In the genomic region with DNA sequence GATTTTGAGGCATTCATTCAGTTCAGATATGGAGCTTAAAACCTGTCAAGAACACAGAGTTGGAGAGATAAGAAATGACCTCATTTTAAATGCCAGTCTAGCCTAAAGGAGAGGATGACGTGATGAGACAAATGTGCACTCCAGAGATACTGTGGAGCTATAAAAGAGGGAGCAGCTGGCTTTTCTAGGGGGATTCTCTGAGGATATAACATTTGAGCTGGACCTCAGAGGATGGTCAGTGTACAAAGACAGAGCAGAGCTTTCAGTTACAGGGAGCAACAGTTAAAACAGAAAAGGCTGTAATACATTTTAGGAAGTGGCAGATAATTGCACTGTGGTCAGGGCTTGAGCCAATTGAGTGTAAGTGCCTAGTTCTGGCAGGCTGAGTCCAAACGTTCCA, we compare ENCODE assay signal across 11 mouse cellular contexts. TPM values are rescaled to one million over a fixed set of nuclear protein-coding genes. Genes with fewer than 3 reads are reported as not detected.
DNase-seq lines count a peak whose midpoint lies in the region; ATAC-seq lines count a peak whose summit lies in the region.
"Had no signal": no experiment of that assay in that cellular context is flagged by ENCODE, and none has a peak within 500 bp of the region (broad histone marks: within the 10 kb centered on the region; RNA-seq: fewer than 3 reads in every experiment).

No protein-coding gene starts in this region.

- peak; percentile 55 for ATAC-seq in heart, embryonic 16.5 days (replicated peaks; ENCODE audit: extremely low read depth, insufficient read depth, low FRiP score)
- ATAC-seq in megakaryocyte progenitor cell, adult 5-6 weeks (replicated peaks; ENCODE audit: poor library complexity): peak; percentile 75
- no peak for ATAC-seq in forebrain, embryonic 13.5 days

- H3K36me3 ChIP-seq in heart, embryonic 16.5 days (ENCODE audit: control insufficient read depth, insufficient read depth): no peaks in the 10 kb centered on the region
- H3K36me3 ChIP-seq in forebrain, embryonic 13.5 days (ENCODE audit: poor library complexity, severe bottlenecking): no peaks in the 10 kb centered on the region; the same call in 1 of the 2 replicates
- H3K36me3 ChIP-seq: hindbrain, embryonic 12.5 days had no signal

- no peaks in the 10 kb centered on the region for H3K9me3 ChIP-seq in heart, embryonic 16.5 days (replicated peaks; ENCODE audit: control insufficient read depth, low read length)
- H3K9me3 ChIP-seq in forebrain, embryonic 13.5 days (replicated peaks): no peaks in the 10 kb centered on the region; the same call in 1 of the 2 replicates
- H3K9me3 ChIP-seq: hindbrain, embryonic 12.5 days had no signal

- H3K4me2 ChIP-seq in heart, embryonic 16.5 days (ENCODE audit: low read depth, low read length): peak overlapping the region; percentile 36; the same call in 1 of the 2 replicates
- H3K4me2 ChIP-seq in forebrain, embryonic 13.5 days: no peak overlapping the region
- H3K4me2 ChIP-seq: hindbrain, embryonic 12.5 days had no signal

- peak overlapping the region; percentile 90 for H3K27ac ChIP-seq in heart, embryonic 16.5 days (ENCODE audit: low read length)
- no peak overlapping the region for H3K27ac ChIP-seq in forebrain, embryonic 13.5 days
- H3K27ac ChIP-seq: hindbrain, embryonic 12.5 days; kidney, postnatal 0 days had no signal

- 6% methylated on average over 2 of the region's 2 CpGs for WGBS in heart, embryonic 16.5 days
- 53% methylated on average over 2 of the region's 2 CpGs for WGBS in forebrain, embryonic 13.5 days

- peaks cover 35% of the 10 kb centered on the region for H3K4me1 ChIP-seq in heart, embryonic 16.5 days (ENCODE audit: control insufficient read depth, insufficient read depth, low read length)
- H3K4me1 ChIP-seq in forebrain, embryonic 13.5 days: 0 out of 2 replicates have a peak, but pooled peaks cover 5% of the 10 kb centered on the region
- H3K4me1 ChIP-seq: hindbrain, embryonic 12.5 days had no signal

- no peak overlapping the region for H3K4me3 ChIP-seq in heart, embryonic 16.5 days (ENCODE audit: low read length)
- H3K4me3 ChIP-seq in forebrain, embryonic 13.5 days: no peak overlapping the region
- H3K4me3 ChIP-seq: hindbrain, embryonic 12.5 days had no signal

- no peaks in the 10 kb centered on the region for H3K27me3 ChIP-seq in heart, embryonic 16.5 days (ENCODE audit: control insufficient read depth, insufficient read depth, low read length)
- no peaks in the 10 kb centered on the region for H3K27me3 ChIP-seq in forebrain, embryonic 13.5 days
- H3K27me3 ChIP-seq: hindbrain, embryonic 12.5 days had no signal

- DNase-seq in heart, adult 9 months (ENCODE audit: low spot score in 2 of 2): peak; percentile 20 to 24
- no peak for DNase-seq in heart, postnatal 25 days (ENCODE audit: low spot score)
- peak; percentile 35 for DNase-seq in Muller cell, postnatal 12 days (ENCODE audit: inconsistent ontology term)
- no peak for DNase-seq in frontal cortex, postnatal 14 days (ENCODE audit: low spot score in 2 of 2)
- no peak for DNase-seq in gastrocnemius, postnatal 10 days
- DNase-seq: cerebellum, adult 9-10 months had no signal

- peak overlapping the region; percentile 41; the same call in 1 of the 2 replicates for H3K9ac ChIP-seq in heart, embryonic 16.5 days (ENCODE audit: low read length)
- H3K9ac ChIP-seq in forebrain, embryonic 13.5 days: no peak overlapping the region
- H3K9ac ChIP-seq: hindbrain, embryonic 12.5 days had no signal

- intact Hi-C loops in heart, postnatal 25 days (cut with DNase I): no loop called here

RNA-seq across cellular contexts. Expression of a gene that starts 12.5 kb away (rescaled TPM):
- total RNA-seq in heart, postnatal 25 days (2021): 10 to 100 TPM; 74.6 to 78.0 TPM
- polyA plus RNA-seq in heart, embryonic 16.5 days (2015; fragmentation: Nextera tagmentation; extraction: Ambion mirVana): 56.4 and 62.7 TPM in 2 replicates
- total RNA-seq in megakaryocyte progenitor cell, adult 5-6 weeks (2015): 58.0 and 58.5 TPM in 2 replicates
- 112 and 133 TPM in 2 replicates for total RNA-seq in megakaryocyte progenitor cell, adult 5-6 weeks (2017)
- 77.1 and 85.3 TPM in 2 replicates for polyA plus RNA-seq in forebrain, embryonic 13.5 days (2015; fragmentation: Nextera tagmentation; extraction: Ambion mirVana)
- 100 to 1,000 TPM; 141 to 151 TPM for total RNA-seq in gastrocnemius, postnatal 10 days (2021)

Comparison
In these comparisons a context has a peak if more than half of its experiments do, and no peak if none do; other contexts are left out.
1. DNase-seq: peak in heart, adult 9 months (2 of 2) and Muller cell, postnatal 12 days (single experiment); none in heart, postnatal 25 days (single experiment), frontal cortex, postnatal 14 days (0 of 2) and gastrocnemius, postnatal 10 days (single experiment).